Mouse (Mus musculus) spleen, adult 2 months (tissue): ENCODE data around the gene Kif12. TPM values are rescaled to one million over a fixed set of nuclear protein-coding genes. Genes with fewer than 3 reads are reported as not detected.

Experiments
- DNase-seq, 2 experiments: peaks; one replicate each; pipeline versions ENCODE4 v3.0.0 to v3.0.0-alpha.2; 2012 to 2021; ENCODE audit warnings: low spot score in 2 of 2, low read depth in 1 of 2
- H3K27ac ChIP-seq: fragments of 200-500 bp; 2 replicates; pipeline ENCODE4 v1.5.1; 2012; ENCODE audit warnings: low read length, inconsistent platforms; ENCODE audit not compliant: insufficient read depth
- H3K27me3 ChIP-seq: fragments of 200-500 bp; 2 replicates; pipeline ENCODE4 v1.6.1; 2012; ENCODE audit warnings: mild to moderate bottlenecking, moderate library complexity, low read length, inconsistent platforms; ENCODE audit not compliant: control insufficient read depth, insufficient read depth
- H3K36me3 ChIP-seq: fragments of 200-500 bp; 2 replicates; pipeline ENCODE4 v1.6.1; 2012; ENCODE audit warnings: mild to moderate bottlenecking, low read length, inconsistent platforms; ENCODE audit not compliant: control insufficient read depth, insufficient read depth
- H3K4me1 ChIP-seq: fragments of 200-500 bp; 2 replicates; pipeline ENCODE4 v1.6.1; 2011; ENCODE audit warnings: inconsistent platforms; ENCODE audit not compliant: control insufficient read depth, insufficient read depth, insufficient read length
- H3K4me3 ChIP-seq: fragments of 200-500 bp; 2 replicates; pipeline ENCODE4 v1.5.1; 2011; ENCODE audit warnings: mild to moderate bottlenecking, inconsistent platforms; ENCODE audit not compliant: insufficient read depth, insufficient read length; ENCODE audit errors: extremely low read depth
- CTCF ChIP-seq: fragments of 200-500 bp; IDR thresholded peaks from 2 replicates; pipeline ENCODE4 v1.5.1; 2011; ENCODE audit warnings: mild to moderate bottlenecking, inconsistent platforms; ENCODE audit not compliant: insufficient read depth, insufficient read length, insufficient replicate concordance; ENCODE audit errors: extremely low read depth
- POLR2A ChIP-seq: fragments of 200-500 bp; IDR thresholded peaks from 2 replicates; pipeline ENCODE4 v1.6.1; 2011; ENCODE audit warnings: low read depth, low read length, inconsistent platforms
- WGBS: fragments of 180-500 bp; shearing (Covaris S2); methylation state at CpG from one replicate; pipeline ENCODE4 v1.1.7; 2018; 5-methylcytosine and 5-hydroxymethylcytosine counted together
- polyA plus RNA-seq: library from polyadenylated mRNA; depleted of rRNA; stranded (reverse); fragments of >200 nt; gene quantifications from 2 replicates; pipeline ENCODE4 v1.2.3, GENCODE M21; 2012; rRNA removed

Kif12 gene
- 0.18 and 0.19 TPM in 2 replicates for polyA plus RNA-seq

DNA sequence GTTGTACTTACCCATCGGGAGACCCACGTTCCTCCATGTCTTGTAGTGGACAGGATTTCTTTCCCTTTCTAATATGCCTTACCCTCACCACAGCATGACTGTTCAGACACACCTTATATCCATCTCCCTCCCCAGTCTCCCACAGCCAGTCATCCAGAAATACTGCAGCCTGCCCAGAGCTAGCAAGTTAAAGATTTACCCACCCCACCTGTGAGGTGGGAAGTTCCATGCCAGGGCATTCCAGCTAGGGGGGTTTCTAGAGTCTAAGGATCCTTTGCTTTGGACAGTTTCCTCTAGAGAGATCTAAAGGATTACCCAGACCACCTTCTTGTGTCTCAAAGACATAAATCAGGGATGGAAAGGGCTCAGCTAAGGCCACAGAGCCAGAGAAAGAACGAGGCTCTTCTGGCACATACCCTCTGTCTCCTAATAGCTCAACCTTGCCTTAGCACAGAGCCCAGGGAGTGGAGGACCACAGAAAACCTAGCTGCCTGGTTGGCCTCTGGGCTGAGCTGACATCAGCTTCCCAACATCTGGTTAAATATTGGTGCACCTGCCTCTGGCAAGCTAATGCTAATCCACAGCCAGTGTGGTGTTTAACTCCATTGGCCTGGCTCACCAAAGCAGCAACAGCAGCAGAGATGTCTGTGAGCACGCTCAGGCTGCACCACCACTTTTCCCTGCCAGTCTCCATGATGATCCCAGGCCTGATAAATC is at the start of gene Kif12:
Gene Kif12, minus strand, starts transcription at position 163 of the 717 bp plus-strand sequence.
- Histone ChIP-seq H3K27me3 (no peaks in the 10 kb centered on the region), H3K36me3 (no peaks in the 10 kb centered on the region), H3K4me3 (no peak within 1 kb of the TSS), H3K4me1 (no peaks in the 10 kb centered on the region), H3K27ac (no peak within 1 kb of the TSS)
- no peak for DNase-seq
- 71% methylated on average over 4 of the region's 4 CpGs for WGBS
- no peak for TF ChIP-seq POLR2A
- TF ChIP-seq CTCF, result no peak

DNA sequence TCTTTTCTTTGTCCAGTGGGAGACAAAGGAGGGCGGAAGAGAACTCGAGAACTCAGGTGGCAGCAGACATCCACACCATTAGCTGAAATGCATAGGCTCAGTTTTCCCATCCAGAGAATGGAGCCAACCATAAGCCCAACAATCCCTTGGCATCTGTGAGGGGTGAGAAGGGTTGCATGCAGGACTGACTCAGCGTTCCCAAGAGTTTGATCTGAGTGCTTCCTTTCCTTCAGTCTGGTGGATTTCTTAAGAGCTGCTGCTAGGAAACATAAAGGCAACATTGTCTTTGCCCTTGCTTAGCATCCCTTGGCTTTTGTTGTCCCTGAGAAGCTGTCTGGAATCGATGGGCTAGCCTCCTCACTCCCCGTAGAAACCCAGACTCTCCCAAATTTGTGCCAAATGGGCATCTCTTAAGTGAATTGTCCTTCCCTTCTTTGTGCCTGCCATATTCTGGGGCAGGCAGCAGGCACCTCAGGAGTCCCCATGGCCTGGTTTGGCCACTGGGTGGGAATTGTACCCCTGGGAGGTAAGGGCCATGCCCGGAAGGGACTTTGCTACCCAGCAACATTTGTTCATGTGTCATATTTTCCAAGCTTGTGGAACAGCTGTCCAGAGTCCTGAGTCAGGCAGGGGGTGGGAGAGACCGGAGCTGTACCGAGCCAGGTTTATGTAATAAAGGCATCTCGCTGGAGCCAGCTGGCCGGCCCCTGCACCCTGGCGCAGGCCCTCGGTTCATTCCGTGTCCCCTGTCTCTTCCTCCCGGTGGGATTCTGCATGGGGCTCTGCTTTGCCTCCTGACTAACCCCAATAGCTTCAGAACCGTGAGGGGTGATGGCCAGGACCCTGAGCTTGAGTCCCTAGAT is 49.4 kb upstream of the Kif12 start:
- Histone ChIP-seq H3K4me3 (no peak overlapping the region), H3K4me1 (no peaks in the 10 kb centered on the region; the same call in 1 of the 2 replicates), H3K36me3 (no peaks in the 10 kb centered on the region), H3K27me3 (no peaks in the 10 kb centered on the region), H3K27ac (no peak overlapping the region)
- WGBS, result 87% methylated on average over 15 of the region's 15 CpGs
- no peak for TF ChIP-seq CTCF
- no peak for TF ChIP-seq POLR2A
- no peak for DNase-seq

DNA sequence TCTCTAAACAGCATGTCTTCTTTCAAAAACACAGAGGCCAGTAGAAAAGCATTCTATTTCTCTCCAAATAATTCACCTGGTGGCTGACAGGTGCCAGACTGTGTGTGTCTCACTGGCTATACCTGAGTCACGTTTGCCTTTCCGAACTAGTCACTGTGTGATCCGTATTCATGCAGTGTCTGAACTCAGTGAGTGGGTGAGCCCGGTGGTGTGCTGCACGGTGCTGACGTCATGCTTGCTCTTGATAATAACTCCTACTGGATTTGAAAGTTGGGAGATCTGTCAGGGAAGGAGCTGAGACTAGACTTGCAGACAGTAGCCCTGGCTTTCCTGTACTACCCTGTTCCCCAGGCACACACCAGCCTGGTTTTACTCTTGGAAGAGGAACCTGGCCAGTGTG is 47.7 kb upstream of the Kif12 start:
- 87% methylated on average over 6 of the region's 6 CpGs for WGBS
- Histone ChIP-seq H3K4me3 (no peak overlapping the region), H3K4me1 (no peaks in the 10 kb centered on the region; the same call in 1 of the 2 replicates), H3K27ac (no peak overlapping the region), H3K36me3 (no peaks in the 10 kb centered on the region), H3K27me3 (peaks cover 5% of the 10 kb centered on the region)
- no peak for TF ChIP-seq POLR2A
- TF ChIP-seq CTCF, result no peak
- DNase-seq, result no peak

DNA sequence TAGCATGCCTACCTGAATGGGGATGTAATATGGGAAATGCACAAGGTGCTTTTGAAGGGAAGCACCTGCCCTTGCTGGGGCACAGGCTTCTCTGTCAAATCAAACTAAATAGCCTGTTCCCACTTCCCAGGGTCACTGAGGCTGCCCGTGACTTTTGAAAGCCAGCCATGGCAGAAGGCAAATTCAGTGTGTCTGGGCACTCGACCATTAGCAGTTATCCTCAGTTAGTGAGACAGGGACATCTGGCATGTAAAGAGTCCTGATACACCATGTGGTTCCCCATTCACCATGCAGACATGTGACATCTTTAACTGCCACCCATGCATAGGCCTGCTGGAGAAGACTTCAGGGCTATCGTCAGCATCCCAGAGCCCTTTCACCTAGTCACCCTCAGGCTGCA is 47.1 kb upstream of the Kif12 start:
- H3K27ac ChIP-seq, result no peak overlapping the region
- no peak for DNase-seq
- H3K4me3 ChIP-seq, result no peak overlapping the region
- TF ChIP-seq CTCF, result no peak
- TF ChIP-seq POLR2A, result no peak
- 85% methylated on average over 3 of the region's 3 CpGs for WGBS
- peaks cover 6% of the 10 kb centered on the region for H3K27me3 ChIP-seq
- H3K36me3 ChIP-seq, result no peaks in the 10 kb centered on the region
- peaks cover 6% of the 10 kb centered on the region for H3K4me1 ChIP-seq

DNA sequence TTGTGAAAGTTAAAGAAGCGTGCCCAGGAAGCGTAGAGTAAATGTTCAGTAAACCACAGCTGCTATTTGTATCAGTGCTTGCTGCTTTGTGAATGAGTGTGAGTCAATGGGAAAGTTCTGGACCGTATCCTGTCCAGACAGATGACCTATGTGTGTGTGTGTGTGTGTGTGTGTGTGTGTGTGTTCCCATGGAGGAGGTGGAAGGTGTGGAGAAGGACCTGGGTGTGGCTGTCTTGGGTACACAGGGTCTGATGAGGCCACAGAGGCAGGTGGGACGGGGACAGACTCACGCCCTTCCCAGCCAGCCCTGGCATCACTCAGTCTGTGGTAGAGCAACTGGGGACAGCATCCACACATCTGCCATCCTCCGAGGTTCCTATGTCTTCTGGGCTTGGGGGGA is 45.6 kb upstream of the Kif12 start:
- no peak for DNase-seq
- Histone ChIP-seq H3K36me3 (no peaks in the 10 kb centered on the region), H3K4me3 (no peak overlapping the region), H3K27me3 (peaks cover 10% of the 10 kb centered on the region), H3K4me1 (peaks cover 7% of the 10 kb centered on the region), H3K27ac (no peak overlapping the region)
- whole genome bisulfite sequencing, result 47% methylated on average over 6 of the region's 6 CpGs
- TF ChIP-seq POLR2A, result no peak
- TF ChIP-seq CTCF, result no peak

DNA sequence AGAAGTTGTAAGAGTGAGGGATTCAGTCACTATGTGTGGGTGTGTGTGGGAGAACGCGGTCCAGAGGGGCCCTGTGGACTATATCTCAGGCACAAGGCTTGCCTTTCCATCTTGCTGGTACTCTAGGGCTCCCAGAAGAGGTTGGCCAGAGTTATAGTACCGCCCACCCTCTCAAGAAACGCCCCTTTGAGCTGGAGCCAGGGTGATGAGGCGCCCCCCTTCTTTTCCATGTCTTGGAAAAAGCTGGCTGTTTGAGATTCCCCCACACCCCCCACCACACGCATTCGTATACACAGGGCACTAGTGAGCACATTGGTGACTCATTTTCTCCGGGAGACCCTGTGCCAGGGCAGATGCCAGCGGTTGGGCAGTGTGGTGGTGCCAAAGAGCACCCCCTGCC is 44.6 kb upstream of the Kif12 start:
- no peaks in the 10 kb centered on the region for H3K36me3 ChIP-seq
- TF ChIP-seq CTCF (no peak), POLR2A (no peak)
- H3K27ac ChIP-seq, result no peak overlapping the region
- 68% methylated on average over 9 of the region's 9 CpGs for WGBS
- H3K4me1 ChIP-seq, result peaks cover 7% of the 10 kb centered on the region
- no peak for DNase-seq
- no peak overlapping the region for H3K4me3 ChIP-seq
- peaks cover 10% of the 10 kb centered on the region for H3K27me3 ChIP-seq
